Mouse (Mus musculus): Measurements from ENCODE around the gene Myom3. TPM values are rescaled to one million over a fixed set of nuclear protein-coding genes. Genes with fewer than 3 reads are reported as not detected.
A peak's percentile ranks its signal among the peaks of the same experiment; 100 is the strongest.

The Myom3 gene
- polyA plus RNA-seq, 1 experiment from 2014 or later: 0.45 TPM

DNA sequence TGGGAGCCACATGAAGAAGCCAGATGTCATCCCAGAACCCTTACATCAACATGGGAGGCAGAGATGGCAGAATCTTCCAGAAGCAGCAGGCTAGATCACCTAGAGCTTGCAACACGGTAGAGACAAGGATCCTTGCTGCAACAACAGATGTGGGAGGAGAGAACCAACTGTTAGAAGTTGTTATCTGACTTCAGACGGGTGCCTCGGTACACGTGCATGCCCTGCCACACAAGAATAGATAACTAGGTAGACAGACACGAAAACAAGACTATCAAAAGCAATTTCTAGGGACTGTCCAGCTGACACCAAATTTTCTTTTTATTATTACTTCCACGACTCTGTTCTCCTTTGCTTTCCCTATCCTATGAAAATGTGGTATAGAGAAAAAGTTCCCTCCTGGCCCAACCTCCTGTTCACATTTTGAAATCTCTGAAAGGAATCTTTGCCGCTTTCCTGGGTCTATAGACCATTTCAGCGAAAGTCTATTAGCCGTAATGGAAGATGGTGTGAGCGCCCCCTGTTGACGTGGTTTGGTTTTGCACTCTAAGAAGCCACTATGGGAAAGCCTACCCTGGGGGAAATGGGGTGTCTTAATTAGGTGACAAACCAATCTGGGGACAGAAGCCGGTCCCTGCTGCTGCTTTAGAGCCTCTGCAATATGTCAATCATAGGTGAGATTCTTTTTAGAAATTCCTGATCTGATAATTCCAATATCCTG, 57.5 kb downstream of the Myom3 start:
- 44% methylated on average over 12 of the region's 12 CpGs for WGBS
- no peak for ATAC-seq
- Histone ChIP-seq H3K36me3 (ENCODE audit: control insufficient read depth, insufficient read depth, low read length) (no peaks in the 10 kb centered on the region), H3K4me1 (ENCODE audit: control insufficient read depth, insufficient read depth, low read length) (no peaks in the 10 kb centered on the region), H3K9me3 (replicated peaks; ENCODE audit: control insufficient read depth, low read length, poor library complexity, severe bottlenecking) (no peaks in the 10 kb centered on the region), H3K9ac (ENCODE audit: low read depth, low read length) (no peak overlapping the region), H3K4me3 (ENCODE audit: low read depth, low read length) (no peak overlapping the region), H3K4me2 (ENCODE audit: low read length) (no peak overlapping the region), H3K27ac (ENCODE audit: low read length) (no peak overlapping the region), H3K27me3 (ENCODE audit: control insufficient read depth, insufficient read depth, low read depth, low read length) (no peaks in the 10 kb centered on the region)

DNA sequence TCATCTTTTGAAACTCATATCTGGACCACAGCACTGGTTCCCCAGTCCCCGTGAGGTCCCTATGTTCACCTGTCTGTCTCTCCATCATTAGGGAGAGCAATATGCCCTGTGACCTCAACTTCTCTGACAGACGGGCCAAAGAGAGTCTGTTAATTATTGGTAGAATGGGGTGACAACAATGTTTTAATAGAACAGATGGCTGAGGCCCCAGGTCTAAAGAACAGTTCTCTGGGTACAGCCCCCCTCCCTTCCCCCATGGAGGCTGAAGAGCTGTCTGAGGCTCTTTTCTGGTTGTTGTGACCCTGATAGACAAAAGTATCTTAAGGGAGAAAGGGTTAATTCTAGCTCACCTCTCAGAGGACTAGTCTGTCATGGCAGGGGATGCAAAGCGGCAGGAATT, 58.9 kb downstream of the Myom3 start:
- no peaks in the 10 kb centered on the region for H3K27me3 ChIP-seq (ENCODE audit: control insufficient read depth, insufficient read depth, low read depth, low read length)
- no peak for ATAC-seq
- 82% methylated on average over 3 of the region's 3 CpGs for WGBS
- no peaks in the 10 kb centered on the region for H3K4me1 ChIP-seq (ENCODE audit: control insufficient read depth, insufficient read depth, low read length)
- H3K4me2 ChIP-seq (ENCODE audit: low read length): no peak overlapping the region
- no peak overlapping the region for H3K27ac ChIP-seq (ENCODE audit: low read length)
- H3K9ac ChIP-seq (ENCODE audit: low read depth, low read length): no peak overlapping the region
- no peaks in the 10 kb centered on the region for H3K9me3 ChIP-seq (replicated peaks; ENCODE audit: control insufficient read depth, low read length, poor library complexity, severe bottlenecking)
- H3K36me3 ChIP-seq (ENCODE audit: control insufficient read depth, insufficient read depth, low read length): no peaks in the 10 kb centered on the region
- H3K4me3 ChIP-seq (ENCODE audit: low read depth, low read length): no peak overlapping the region

DNA sequence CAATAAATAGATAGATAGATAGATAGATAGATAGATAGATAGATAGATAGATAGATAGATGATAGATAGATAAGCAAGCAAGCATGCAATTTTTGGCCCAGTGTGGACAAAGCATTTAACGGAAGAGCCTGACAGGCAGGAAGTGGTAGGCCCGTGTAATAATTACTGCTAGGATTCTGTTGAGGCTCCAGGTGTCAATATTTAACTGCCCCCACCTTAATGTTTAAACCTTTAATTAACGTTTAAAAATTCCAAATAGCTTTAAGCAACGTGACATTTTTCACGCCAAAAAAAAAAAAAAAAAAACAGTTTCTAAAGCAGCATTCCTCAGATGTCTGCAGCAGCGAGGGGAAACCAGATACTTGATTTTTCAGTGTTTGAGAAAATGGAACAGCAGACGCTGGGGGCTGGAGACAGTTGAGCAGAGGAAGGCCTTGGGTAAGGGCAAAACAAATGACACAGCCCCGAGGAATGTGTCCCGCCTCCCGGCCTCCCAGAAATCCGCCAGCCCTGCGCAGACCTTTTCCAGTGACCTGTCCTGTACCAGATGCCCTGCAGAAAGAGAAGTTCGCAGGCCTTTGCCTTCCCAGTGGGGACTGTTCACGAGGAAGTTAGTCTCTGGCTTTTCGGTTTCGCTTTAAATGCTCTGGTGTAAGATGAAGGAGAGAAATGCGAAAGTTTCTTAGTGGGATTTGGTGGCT, 60.5 kb downstream of the Myom3 start:
- no peak overlapping the region for H3K27ac ChIP-seq (ENCODE audit: low read length)
- H3K36me3 ChIP-seq (ENCODE audit: control insufficient read depth, insufficient read depth, low read length): no peaks in the 10 kb centered on the region
- 82% methylated on average over 17 of the region's 17 CpGs for WGBS
- H3K27me3 ChIP-seq (ENCODE audit: control insufficient read depth, insufficient read depth, low read depth, low read length): no peaks in the 10 kb centered on the region
- no peaks in the 10 kb centered on the region for H3K4me1 ChIP-seq (ENCODE audit: control insufficient read depth, insufficient read depth, low read length)
- ATAC-seq: no peak
- H3K9ac ChIP-seq (ENCODE audit: low read depth, low read length): no peak overlapping the region
- H3K9me3 ChIP-seq (replicated peaks; ENCODE audit: control insufficient read depth, low read length, poor library complexity, severe bottlenecking): no peaks in the 10 kb centered on the region
- H3K4me2 ChIP-seq (ENCODE audit: low read length): no peak overlapping the region
- no peak overlapping the region for H3K4me3 ChIP-seq (ENCODE audit: low read depth, low read length)

DNA sequence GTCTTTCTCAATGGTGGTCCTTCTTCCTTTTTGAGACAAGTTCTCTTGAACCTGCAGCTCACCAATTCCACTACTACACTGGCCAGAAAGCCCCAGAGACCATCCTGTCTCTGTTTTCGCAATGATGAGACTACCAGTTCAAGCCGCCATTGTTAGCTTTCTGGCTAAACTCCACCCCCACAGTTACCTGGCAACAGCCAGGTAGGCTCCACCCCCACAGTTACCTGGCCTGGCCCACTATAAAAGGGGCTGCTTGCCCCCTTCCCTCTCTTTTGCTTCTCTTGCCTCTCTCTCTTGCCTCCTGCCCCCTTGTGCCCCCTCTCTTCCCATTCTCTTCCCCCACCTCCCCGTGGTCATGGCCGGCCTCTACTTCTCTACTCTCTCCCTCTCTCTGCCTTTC, 62.3 kb downstream of the Myom3 start:
- no peak overlapping the region for H3K4me3 ChIP-seq (ENCODE audit: low read depth, low read length)
- no peak overlapping the region for H3K27ac ChIP-seq (ENCODE audit: low read length)
- H3K9ac ChIP-seq (ENCODE audit: low read depth, low read length): no peak overlapping the region
- H3K27me3 ChIP-seq (ENCODE audit: control insufficient read depth, insufficient read depth, low read depth, low read length): no peaks in the 10 kb centered on the region
- ATAC-seq: no peak
- WGBS: 93% methylated on average over 4 of the region's 4 CpGs
- H3K4me2 ChIP-seq (ENCODE audit: low read length): no peak overlapping the region
- H3K9me3 ChIP-seq (replicated peaks; ENCODE audit: control insufficient read depth, low read length, poor library complexity, severe bottlenecking): no peaks in the 10 kb centered on the region
- no peaks in the 10 kb centered on the region for H3K4me1 ChIP-seq (ENCODE audit: control insufficient read depth, insufficient read depth, low read length)
- H3K36me3 ChIP-seq (ENCODE audit: control insufficient read depth, insufficient read depth, low read length): no peaks in the 10 kb centered on the region

DNA sequence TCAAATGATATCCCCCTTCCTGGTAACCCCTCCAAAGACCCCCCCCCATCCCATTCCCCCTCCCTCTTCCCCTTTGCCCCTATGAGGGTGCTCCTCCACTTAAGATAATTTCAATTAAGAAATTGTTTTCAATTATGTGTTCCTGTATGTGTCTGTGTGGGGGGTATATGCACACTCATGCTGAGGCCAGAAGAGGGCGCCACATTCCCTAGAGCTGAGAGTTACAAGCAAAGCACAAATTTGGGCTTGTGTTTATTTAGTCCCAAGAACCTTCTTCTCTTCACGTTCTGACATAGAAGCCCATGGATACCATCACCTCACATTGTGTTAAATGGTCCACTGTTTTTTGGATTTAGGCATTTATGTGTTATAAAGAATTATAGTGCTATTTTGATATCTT, 63.8 kb downstream of the Myom3 start:
- no peak overlapping the region for H3K4me2 ChIP-seq (ENCODE audit: low read length)
- H3K36me3 ChIP-seq (ENCODE audit: control insufficient read depth, insufficient read depth, low read length): no peaks in the 10 kb centered on the region
- ATAC-seq: no peak
- WGBS: 60% methylated on average over 2 of the region's 2 CpGs
- no peaks in the 10 kb centered on the region for H3K27me3 ChIP-seq (ENCODE audit: control insufficient read depth, insufficient read depth, low read depth, low read length)
- no peak overlapping the region for H3K4me3 ChIP-seq (ENCODE audit: low read depth, low read length)
- H3K9me3 ChIP-seq (replicated peaks; ENCODE audit: control insufficient read depth, low read length, poor library complexity, severe bottlenecking): no peaks in the 10 kb centered on the region
- H3K9ac ChIP-seq (ENCODE audit: low read depth, low read length): no peak overlapping the region
- H3K4me1 ChIP-seq (ENCODE audit: control insufficient read depth, insufficient read depth, low read length): no peaks in the 10 kb centered on the region; the same call in 1 of the 2 replicates
- no peak overlapping the region for H3K27ac ChIP-seq (ENCODE audit: low read length)

DNA sequence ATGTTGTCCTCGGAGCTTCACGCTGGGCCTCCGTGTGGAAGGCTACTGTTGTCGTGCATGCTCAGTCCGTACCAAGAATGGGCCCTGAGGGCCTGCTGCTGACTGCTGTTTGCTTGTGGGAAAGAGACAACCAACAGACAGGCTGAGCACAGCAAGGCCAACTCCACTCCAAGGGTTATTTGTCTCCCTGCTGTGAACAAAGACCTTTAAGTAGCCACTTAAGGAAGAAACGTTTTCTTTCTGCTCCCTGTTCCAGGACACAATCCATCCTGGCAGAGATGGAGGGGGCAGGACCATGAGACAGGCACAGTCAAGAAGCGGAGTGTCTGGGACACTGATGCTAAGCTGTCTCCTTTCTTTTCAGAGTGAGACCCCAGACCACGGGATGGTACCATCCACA, 64.7 kb downstream of the Myom3 start:
- 35% methylated on average over 8 of the region's 8 CpGs for WGBS
- no peak for ATAC-seq

DNA sequence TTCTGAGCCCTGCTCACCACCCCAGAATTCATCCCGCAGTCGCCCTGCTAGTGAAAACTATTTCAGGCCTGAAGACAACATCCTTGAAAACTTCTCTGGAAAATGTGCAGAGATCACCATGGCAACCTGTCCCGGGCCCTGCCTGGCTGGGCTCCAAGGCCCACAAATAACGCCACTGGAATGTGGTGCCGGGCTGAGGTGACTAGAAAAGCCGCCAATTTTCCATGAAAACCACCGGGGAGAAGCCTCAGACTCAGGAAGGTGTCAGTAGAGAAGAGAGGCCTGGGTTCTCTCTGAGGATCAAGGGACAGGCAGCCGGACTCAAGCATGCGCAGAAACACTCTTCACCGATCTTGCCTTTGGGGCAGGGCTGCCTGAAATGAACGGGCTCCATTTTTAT, 69.0 kb downstream of the Myom3 start:
- Histone ChIP-seq H3K4me2 (ENCODE audit: low read length) (peak overlapping the region; percentile 29), H3K36me3 (ENCODE audit: control insufficient read depth, insufficient read depth, low read length) (no peaks in the 10 kb centered on the region), H3K4me1 (ENCODE audit: control insufficient read depth, insufficient read depth, low read length) (peaks cover 17% of the 10 kb centered on the region), H3K27me3 (ENCODE audit: control insufficient read depth, insufficient read depth, low read depth, low read length) (no peaks in the 10 kb centered on the region), H3K9me3 (replicated peaks; ENCODE audit: control insufficient read depth, low read length, poor library complexity, severe bottlenecking) (no peaks in the 10 kb centered on the region), H3K27ac (ENCODE audit: low read length) (peak overlapping the region; percentile 70), H3K9ac (ENCODE audit: low read depth, low read length) (no peak overlapping the region), H3K4me3 (ENCODE audit: low read depth, low read length) (no peak overlapping the region)
- ATAC-seq: no peak
- 13% methylated on average over 11 of the region's 11 CpGs for WGBS

More for the DNA sequence above, 64.7 kb downstream of the Myom3 start:
- H3K4me1 ChIP-seq (ENCODE audit: control insufficient read depth, insufficient read depth, low read length): peaks cover 4% of the 10 kb centered on the region; the same call in 1 of the 2 replicates
- H3K9ac ChIP-seq (ENCODE audit: low read depth, low read length): no peak overlapping the region
- H3K9me3 ChIP-seq (replicated peaks; ENCODE audit: control insufficient read depth, low read length, poor library complexity, severe bottlenecking): no peaks in the 10 kb centered on the region
- no peak overlapping the region for H3K27ac ChIP-seq (ENCODE audit: low read length)
- H3K4me2 ChIP-seq (ENCODE audit: low read length): no peak overlapping the region
- no peaks in the 10 kb centered on the region for H3K27me3 ChIP-seq (ENCODE audit: control insufficient read depth, insufficient read depth, low read depth, low read length)
- H3K36me3 ChIP-seq (ENCODE audit: control insufficient read depth, insufficient read depth, low read length): no peaks in the 10 kb centered on the region
- no peak overlapping the region for H3K4me3 ChIP-seq (ENCODE audit: low read depth, low read length)

DNA sequence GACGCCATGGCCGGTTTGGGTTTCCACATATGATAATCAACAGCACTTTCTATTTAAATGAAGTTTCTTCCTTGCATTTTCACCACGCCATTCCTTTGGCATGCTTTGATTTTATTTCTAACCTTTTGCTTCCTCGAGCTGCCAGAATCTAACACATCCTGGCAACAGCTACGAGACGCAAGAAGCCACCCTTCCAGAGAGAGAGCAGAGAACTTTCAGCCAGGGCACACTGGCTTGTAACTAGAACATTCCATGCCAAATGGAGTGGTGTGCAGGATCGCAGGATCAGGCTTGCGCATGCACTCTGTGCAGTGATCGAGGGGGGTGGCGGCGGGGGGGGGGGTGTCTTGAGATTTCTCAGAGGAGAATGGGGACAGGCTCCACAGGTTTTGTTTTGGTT, 72.6 kb downstream of the Myom3 start:
- Histone ChIP-seq H3K9ac (ENCODE audit: low read depth, low read length) (no peak overlapping the region), H3K27ac (ENCODE audit: low read length) (peak overlapping the region; percentile 15; the same call in 1 of the 2 replicates), H3K36me3 (ENCODE audit: control insufficient read depth, insufficient read depth, low read length) (no peaks in the 10 kb centered on the region), H3K27me3 (ENCODE audit: control insufficient read depth, insufficient read depth, low read depth, low read length) (no peaks in the 10 kb centered on the region), H3K9me3 (replicated peaks; ENCODE audit: control insufficient read depth, low read length, poor library complexity, severe bottlenecking) (no peaks in the 10 kb centered on the region), H3K4me3 (ENCODE audit: low read depth, low read length) (no peak overlapping the region), H3K4me2 (ENCODE audit: low read length) (no peak overlapping the region), H3K4me1 (ENCODE audit: control insufficient read depth, insufficient read depth, low read length) (peaks cover 25% of the 10 kb centered on the region)
- 78% methylated on average over 11 of the region's 11 CpGs for WGBS
- no peak for ATAC-seq

Measured in midbrain, embryonic 16.5 days (tissue).